In the genomic region with DNA sequence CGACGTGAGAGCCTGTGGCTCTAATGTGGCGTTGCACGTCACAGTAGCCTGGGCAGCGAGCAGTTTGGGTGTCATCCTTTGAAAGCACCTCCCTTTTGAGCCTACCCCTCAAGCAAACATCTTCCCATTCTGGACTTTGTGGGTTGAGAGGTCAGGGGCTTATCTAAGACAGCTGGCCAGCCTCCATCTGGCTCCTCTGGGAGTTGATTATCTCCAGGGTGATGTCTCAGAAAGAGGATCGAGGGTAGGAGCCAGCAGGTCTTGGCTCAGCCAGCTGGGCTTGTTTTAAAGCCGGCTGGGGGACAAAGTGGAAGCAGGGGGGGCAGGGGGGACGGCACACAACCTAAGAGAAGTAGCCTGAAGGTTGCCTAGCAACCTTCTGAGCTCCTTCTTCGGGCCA, we compare ENCODE assay signal across 18 mouse cellular contexts. TPM values are rescaled to one million over a fixed set of nuclear protein-coding genes. Genes with fewer than 3 reads are reported as not detected.
A peak's percentile ranks its signal among the peaks of the same experiment; 100 is the strongest.
DNase-seq lines count a peak whose midpoint lies in the region; ATAC-seq lines count a peak whose summit lies in the region.
"Had no signal": no experiment of that assay in that cellular context is flagged by ENCODE, and none has a peak within 500 bp of the region (broad histone marks: within the 10 kb centered on the region; RNA-seq: fewer than 3 reads in every experiment).

No protein-coding gene starts in this region.

- H3K27me3 ChIP-seq in kidney, embryonic 15.5 days, result peaks cover 34% of the 10 kb centered on the region

- no peaks in the 10 kb centered on the region for H3K9me3 ChIP-seq in kidney, embryonic 15.5 days (replicated peaks)
- H3K9me3 ChIP-seq: embryonic facial prominence, embryonic 10.5 days; limb, embryonic 13.5 days had no signal

- H3K4me3 ChIP-seq in kidney, embryonic 15.5 days (replicated peaks), result no peak overlapping the region
- H3K4me3 ChIP-seq: embryonic facial prominence, embryonic 10.5 days; limb, embryonic 13.5 days had no signal

- H3K4me1 ChIP-seq in kidney, embryonic 15.5 days, result peaks cover 11% of the 10 kb centered on the region
- H3K4me1 ChIP-seq: limb, embryonic 13.5 days had no signal

- H3K4me2 ChIP-seq in kidney, embryonic 15.5 days, result no peak overlapping the region
- H3K4me2 ChIP-seq: limb, embryonic 13.5 days had no signal

- no peak overlapping the region for H3K27ac ChIP-seq in kidney, embryonic 15.5 days
- H3K27ac ChIP-seq: limb, embryonic 13.5 days had no signal

- ATAC-seq in kidney, embryonic 15.5 days (replicated peaks; ENCODE audit: low FRiP score), result no peak
- ATAC-seq: intestine, embryonic 16.5 days; liver, postnatal 0 days had no signal

- no peak overlapping the region for H3K9ac ChIP-seq in kidney, embryonic 15.5 days
- H3K9ac ChIP-seq: limb, embryonic 13.5 days; liver, postnatal 0 days had no signal

- no peaks in the 10 kb centered on the region for H3K36me3 ChIP-seq in kidney, embryonic 15.5 days
- H3K36me3 ChIP-seq: embryonic facial prominence, embryonic 10.5 days; limb, embryonic 13.5 days had no signal

- WGBS in kidney, embryonic 15.5 days, result 45% methylated on average over 9 of the region's 9 CpGs

- DNase-seq in cerebellum, postnatal 10 days, result peak; percentile 46 to 52
- no peak for DNase-seq in cerebellum, adult 9-11 months
- DNase-seq in kidney, adult 8-10 months, result peak; percentile 15 to 17
- peak; percentile 40 to 56 for DNase-seq in heart, adult 9 months (ENCODE audit: low spot score in 2 of 2)
- DNase-seq in kidney, postnatal 4 days, result peak; percentile 38 to 50
- DNase-seq in spleen, adult 12 weeks (ENCODE audit: low spot score), result no peak
- no peak for DNase-seq in left cerebral cortex, adult 18-20 months (ENCODE audit: low spot score in 2 of 2)
- DNase-seq: cerebellum, adult 2 months; liver, postnatal 0 days had no signal

RNA-seq across cellular contexts. Expression of gene Kif19a, which starts 14.9 kb away (rescaled TPM):
- polyA plus RNA-seq in kidney, embryonic 15.5 days (2015; fragmentation: Nextera tagmentation; extraction: Ambion mirVana), result 0.09 TPM in 2 replicates
- total RNA-seq in left cerebral cortex, adult 18-20 months (2021), result 1 to 10 TPM; 1.7 to 2.6 TPM

RNA-seq across cellular contexts. Expression of gene Btbd17, which starts 15.7 kb away (rescaled TPM):
- polyA plus RNA-seq in kidney, embryonic 15.5 days (2015; fragmentation: Nextera tagmentation; extraction: Ambion mirVana), result 1.0 and 1.5 TPM in 2 replicates
- total RNA-seq in left cerebral cortex, adult 18-20 months (2021), result 10 to 100 TPM; 26.3 to 31.6 TPM
- total RNA-seq: megakaryocyte, adult 5-6 weeks had no signal
- polyA plus RNA-seq: heart, embryonic 14.5 days; liver, postnatal 0 days had no signal

RNA-seq across cellular contexts. Expression of gene Gpr142, which starts 18.6 kb away (rescaled TPM):
- 0.14 TPM in 1 of 2 replicates, not detected in the other for polyA plus RNA-seq in kidney, embryonic 15.5 days (2015; fragmentation: Nextera tagmentation; extraction: Ambion mirVana)
- not detected for total RNA-seq in left cerebral cortex, adult 18-20 months (2021)
- total RNA-seq: layer of hippocampus, postnatal 25 days; megakaryocyte, adult 5-6 weeks had no signal
- polyA plus RNA-seq: embryonic facial prominence, embryonic 10.5 days; heart, embryonic 14.5 days; limb, embryonic 13.5 days; liver, postnatal 0 days; spleen, adult 2 months; testis, adult 2 months had no signal

RNA-seq across cellular contexts. Expression of gene Dnaic2, which starts 52.9 kb away (rescaled TPM):
- polyA plus RNA-seq in kidney, embryonic 15.5 days (2015; fragmentation: Nextera tagmentation; extraction: Ambion mirVana), result 0.41 and 0.56 TPM in 2 replicates
- 1 to 10 TPM; 1.2 to 1.4 TPM for total RNA-seq in left cerebral cortex, adult 18-20 months (2021)
- total RNA-seq: megakaryocyte, adult 5-6 weeks had no signal

Comparison
In these comparisons a context has a peak if more than half of its experiments do, and no peak if none do; other contexts are left out.
1. DNase-seq: peak in cerebellum, postnatal 10 days (2 of 2), kidney, adult 8-10 months (2 of 2), heart, adult 9 months (2 of 2) and kidney, postnatal 4 days (2 of 2); none in cerebellum, adult 9-11 months (single experiment), spleen, adult 12 weeks (single experiment) and left cerebral cortex, adult 18-20 months (0 of 2).